Mouse (Mus musculus) gastrocnemius, adult 18-20 months (tissue): ENCODE results near the gene Gabrg1. TPM values are rescaled to one million over a fixed set of nuclear protein-coding genes. Genes with fewer than 3 reads are reported as not detected.

Experiments
- DNase-seq: peaks from one replicate; pipeline ENCODE4 v3.0.0; 2021; ENCODE audit warnings: low spot score
- long read RNA-seq, 2 experiments: library from polyadenylated mRNA; stranded (forward); transcript quantifications; one replicate each; pipeline ENCODE4 v2.0.0; 2021
- total RNA-seq, 2 experiments: library from RNA; stranded (reverse); gene quantifications; 2 replicates each; pipeline ENCODE4 v1.2.3; 2021

Gabrg1 gene
- under 1 TPM; 0.07 to 0.09 TPM for total RNA-seq
- long read RNA-seq, experiment 1, full-length matches to known transcripts = 1 of 1 reads
- long read RNA-seq, experiment 1, partial matches to known transcripts = 0 of 1 reads
- long read RNA-seq, experiment 1, other reads (novel, unspliced or antisense) = 0 of 1 reads
- long read RNA-seq, experiment 2 = 0 reads

DNA sequence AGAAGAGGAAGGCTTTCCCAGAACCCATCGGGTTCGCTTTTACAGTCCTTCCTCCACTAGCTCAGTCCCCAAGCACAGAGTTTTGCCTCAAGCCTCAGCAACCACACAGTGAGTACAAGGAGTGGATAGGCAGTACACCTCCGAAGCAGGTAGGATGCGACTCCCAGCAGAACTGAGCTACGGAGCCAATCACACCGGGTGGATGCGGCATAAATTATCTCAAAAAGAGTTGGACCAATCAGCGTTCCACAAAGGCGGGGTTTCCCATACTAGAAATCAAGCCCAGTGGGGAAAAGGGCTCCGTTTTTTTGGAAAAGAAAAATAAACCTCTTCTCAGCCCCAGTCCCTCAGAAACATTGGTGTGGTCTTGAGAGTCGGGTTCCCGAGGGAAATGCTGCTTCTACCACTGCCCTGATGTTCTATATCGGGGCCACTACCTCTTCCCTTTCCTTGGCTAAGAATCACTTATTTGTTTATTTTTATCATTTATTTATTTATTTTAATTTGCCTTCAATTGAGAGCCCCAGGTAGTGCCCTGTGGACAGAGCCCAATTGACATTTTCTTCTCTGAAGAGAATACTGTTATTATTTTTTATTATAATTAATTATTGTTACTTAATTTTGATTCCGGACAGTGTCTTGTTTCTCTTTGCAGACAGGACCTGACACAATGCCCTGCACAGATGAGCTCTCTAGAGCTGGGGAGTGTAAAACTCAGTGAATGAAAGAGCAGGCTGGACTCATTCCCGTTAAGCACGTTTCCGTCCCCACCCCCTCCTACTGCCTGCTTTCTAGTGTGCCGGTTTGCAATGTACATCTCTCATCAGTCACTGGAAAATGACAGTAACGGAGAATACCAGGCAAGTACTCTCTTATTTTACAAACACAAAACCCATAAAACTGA lies at the start of gene Gabrg1:
Gabrg1 (minus strand) TSS at position 426 of the 904 bp plus-strand sequence.
- DNase-seq = no peak

DNA sequence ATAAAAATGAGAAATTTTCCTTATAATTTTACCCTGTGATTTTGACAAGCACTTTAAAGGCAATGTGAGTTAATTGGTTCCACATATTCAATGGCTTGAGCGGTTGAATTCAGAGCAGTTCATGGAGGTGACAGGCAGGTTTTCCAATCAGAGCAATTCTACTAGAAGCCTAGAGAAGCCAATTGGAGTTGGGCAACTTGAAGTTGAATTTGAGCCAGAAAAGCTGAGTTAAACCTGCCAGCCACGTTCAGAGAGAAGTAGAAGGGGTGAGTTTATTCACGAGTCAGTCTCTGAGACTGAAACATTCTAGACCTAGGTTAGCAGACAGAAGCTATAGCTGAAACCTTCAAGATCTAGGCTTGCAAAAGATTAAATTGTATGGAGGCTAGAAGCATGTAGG lies 41.6 kb upstream of the Gabrg1 start:
- no peak for DNase-seq

GRCm38 (mm10) chr5:70870081-70870480 lies 27.7 kb upstream of the Gabrg1 start:
- DNase-seq = no peak

DNA sequence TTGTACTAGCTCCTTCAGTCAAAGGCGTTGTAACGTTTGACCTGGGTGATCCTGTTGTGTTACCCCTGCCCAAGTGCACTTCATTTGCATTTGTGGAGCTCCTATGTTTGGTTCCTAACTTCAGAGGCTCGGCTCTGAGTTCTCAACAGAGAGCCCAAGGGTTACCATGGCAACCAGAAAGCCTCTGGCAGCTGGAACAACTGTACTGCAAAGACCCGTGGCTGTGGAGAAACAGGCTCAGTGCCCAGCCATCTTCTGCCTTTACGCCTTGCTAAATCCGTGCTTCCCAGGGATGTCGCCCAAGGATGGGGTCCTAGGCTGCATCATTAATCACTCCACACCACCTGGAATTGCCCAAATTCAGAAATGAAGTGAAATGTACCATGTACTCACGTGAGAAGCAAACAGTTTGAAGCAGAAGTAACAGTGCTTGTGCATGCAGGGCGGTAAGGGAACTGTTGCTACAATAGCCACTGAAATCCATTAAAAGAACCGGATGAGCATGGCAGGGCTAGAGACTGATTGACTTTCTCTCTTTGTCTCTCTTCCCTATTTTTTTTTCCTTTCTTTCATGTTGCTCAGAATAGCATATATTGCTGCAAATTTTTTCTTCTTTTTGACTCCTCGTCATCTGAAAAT lies 798 bp upstream of the Gabrg1 start:
- no peak for DNase-seq

DNA sequence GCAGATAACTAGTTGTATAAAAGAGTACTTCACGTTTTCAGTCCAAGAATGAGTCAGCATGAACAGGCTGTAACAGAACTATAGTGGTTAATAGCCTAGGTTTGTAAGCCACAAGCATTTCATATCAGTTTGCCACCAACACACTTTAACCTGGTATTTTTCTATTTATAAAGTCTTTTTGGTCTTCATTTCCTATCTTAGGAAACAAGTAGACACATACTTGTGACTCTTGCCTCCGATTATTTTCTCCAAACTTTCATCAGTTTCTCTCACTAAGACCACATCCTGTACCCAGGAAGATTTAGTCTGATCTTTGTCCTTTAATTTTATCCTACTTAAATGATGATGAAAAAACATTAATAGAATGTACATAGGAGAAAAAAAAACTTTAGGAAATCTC lies 23.7 kb downstream of the Gabrg1 start:
- no peak for DNase-seq

DNA sequence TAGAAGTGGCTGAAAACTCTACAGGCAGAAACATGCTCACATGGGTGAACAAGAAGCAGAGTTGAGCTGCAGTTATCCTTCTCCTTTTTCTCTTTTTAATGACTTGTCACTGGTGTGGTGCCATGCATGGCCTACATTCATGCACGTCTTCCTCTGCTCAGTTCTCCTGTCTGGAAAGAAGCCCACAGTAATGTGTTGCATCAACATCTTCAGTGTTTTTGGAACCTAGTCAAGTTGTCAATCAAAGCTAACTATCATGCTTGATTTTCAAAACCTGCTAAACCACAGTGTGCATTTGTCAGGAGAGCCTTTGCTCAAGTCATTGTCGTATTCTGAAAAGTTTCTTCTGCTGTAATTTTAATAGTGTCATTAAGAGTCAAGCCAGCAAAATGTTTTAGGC lies 106.3 kb downstream of the Gabrg1 start:
- no peak for DNase-seq

- DNase-seq = no peak
Measured at GRCm38 (mm10) chr5:70704361-70704760, 138.1 kb downstream of the Gabrg1 start.
